Mouse (Mus musculus) lung, adult 2 months (tissue): Measurements from ENCODE around the gene Med13. TPM values are rescaled to one million over a fixed set of nuclear protein-coding genes. Genes with fewer than 3 reads are reported as not detected.
A peak's percentile ranks its signal among the peaks of the same experiment; 100 is the strongest.
"Not testable (repeated sequence)": the region's sequence is repeated elsewhere in the genome, so short reads cannot be mapped to it uniquely, and the experiment has no call there.

Source experiments
- DNase-seq: peaks from one replicate; pipeline ENCODE4 v3.0.0; 2022
- H3K4me1 ChIP-seq: fragments of 200-500 bp; 2 replicates; pipeline ENCODE4 v1.6.1; 2011; ENCODE audit warnings: low read length; ENCODE audit not compliant: control insufficient read depth, insufficient read depth
- H3K4me3 ChIP-seq: fragments of 200-500 bp; replicated peaks from 2 replicates; pipeline ENCODE3; 2011; ENCODE audit warnings: low read depth, mild to moderate bottlenecking, control low read depth, low read length; ENCODE audit errors: extremely low read depth
- CTCF ChIP-seq: fragments of 200-500 bp; IDR thresholded peaks from 2 replicates; pipeline ENCODE4 v1.5.1; 2011; ENCODE audit warnings: mild to moderate bottlenecking, low read length, control low read depth; ENCODE audit not compliant: insufficient read depth
- POLR2A ChIP-seq: fragments of 200-500 bp; IDR thresholded peaks from 2 replicates; pipeline ENCODE4 v1.6.1; 2011; ENCODE audit warnings: low read depth, mild to moderate bottlenecking, control low read depth, low read length, borderline replicate concordance; ENCODE audit errors: extremely low read depth
- WGBS: fragments of 180-500 bp; shearing (Covaris S2); methylation state at CpG from one replicate; pipeline ENCODE4 v1.1.7; 2018; 5-methylcytosine and 5-hydroxymethylcytosine counted together
- polyA plus RNA-seq: library from polyadenylated mRNA; depleted of rRNA; stranded (reverse); fragments of >200 nt; gene quantifications from 2 replicates; pipeline ENCODE4 v1.2.3, GENCODE M21; 2012

The Med13 gene
- polyA plus RNA-seq, 1 experiment = 22.8 TPM

DNA sequence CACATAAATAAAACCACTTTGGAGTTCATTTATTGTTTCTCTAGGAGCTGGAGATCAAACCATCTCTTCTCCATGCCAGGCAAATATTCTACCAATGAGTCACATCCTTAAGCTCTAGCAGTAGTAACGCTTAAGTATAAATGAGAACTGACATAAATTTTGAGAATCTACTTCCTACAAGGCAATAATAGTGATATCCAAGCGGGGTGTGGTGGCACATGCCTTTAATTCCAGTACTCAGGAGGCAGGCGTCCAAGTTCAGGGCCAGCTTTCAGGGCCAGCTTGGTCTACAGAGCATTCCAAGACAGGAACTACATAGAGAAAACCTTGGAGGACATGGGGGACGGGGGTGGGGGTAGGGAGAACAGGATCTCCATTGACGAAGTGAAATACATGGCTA, 33.2 kb downstream of the Med13 start:
- no peak for DNase-seq
- no peak for TF ChIP-seq POLR2A
- no peak for TF ChIP-seq CTCF
- 0 out of 2 replicates have a peak, but pooled peaks cover 2% of the 10 kb centered on the region for H3K4me1 ChIP-seq
- H3K4me3 ChIP-seq = no peak overlapping the region
- WGBS = 33% methylated on average over 5 of the region's 5 CpGs

DNA sequence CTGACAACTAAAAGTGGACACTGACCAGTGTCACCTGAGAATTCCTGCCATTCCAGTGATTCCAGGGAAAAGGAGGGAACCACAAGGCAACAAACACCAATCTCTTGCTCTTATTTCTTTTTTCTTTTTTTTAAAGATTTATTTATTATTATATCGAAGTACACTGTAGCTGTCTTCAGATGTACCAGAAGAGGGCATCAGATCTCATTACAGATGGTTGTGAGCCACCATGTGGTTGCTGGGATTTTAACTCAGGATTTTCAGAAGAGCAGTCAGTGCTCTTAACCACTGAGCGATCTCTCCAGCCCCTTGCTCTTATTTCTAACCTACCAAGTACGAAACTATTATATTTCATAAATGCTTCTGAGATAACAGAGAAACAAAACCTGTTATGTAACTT, 42.4 kb downstream of the Med13 start:
- 74% methylated on average over 3 of the region's 3 CpGs for WGBS
- H3K4me1 ChIP-seq, H3K4me3 ChIP-seq, DNase-seq: not testable (repeated sequence)

DNA sequence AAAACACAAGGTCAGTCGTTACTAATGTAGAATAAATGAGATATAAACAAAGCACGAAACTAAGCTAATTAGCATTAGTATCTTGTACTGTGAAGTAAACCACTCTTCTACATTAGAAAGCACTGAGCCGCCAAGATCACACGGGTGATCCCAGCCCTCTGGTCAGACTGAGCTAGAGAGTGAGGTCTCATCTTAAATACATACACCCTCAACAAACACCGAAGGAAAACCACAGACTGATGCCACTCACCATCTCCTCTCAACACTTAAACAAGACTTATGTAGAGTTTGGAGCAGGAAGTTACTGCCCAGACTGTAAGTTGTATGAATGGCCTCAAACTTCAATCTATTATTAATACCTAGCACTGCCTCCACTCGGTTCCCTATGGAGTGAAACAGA, 47.1 kb downstream of the Med13 start:
- H3K4me1 ChIP-seq = peaks cover 2% of the 10 kb centered on the region; the same call in 1 of the 2 replicates
- DNase-seq = no peak
- WGBS = 62% methylated on average over 6 of the region's 6 CpGs

DNA sequence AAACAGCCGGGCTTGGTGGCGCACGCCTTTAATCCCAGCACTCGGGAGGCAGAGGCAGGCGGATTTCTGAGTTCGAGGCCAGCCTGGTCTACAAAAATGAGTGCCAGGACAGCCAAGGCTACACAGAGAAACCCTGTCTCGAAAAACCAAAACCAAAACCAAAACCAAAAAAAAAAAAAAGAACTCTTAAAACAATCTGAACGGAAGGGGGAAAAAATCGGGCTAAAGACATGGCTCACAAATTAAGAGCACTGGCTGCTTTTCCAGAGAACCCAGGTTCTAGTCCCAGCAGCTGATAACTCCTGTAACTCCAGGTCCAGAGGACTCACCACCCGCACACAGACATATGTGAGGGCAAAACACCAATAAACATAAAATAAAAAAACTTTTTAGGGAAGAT, 65.2 kb downstream of the Med13 start:
- not testable (repeated sequence) for H3K4me1 ChIP-seq, DNase-seq, H3K4me3 ChIP-seq
- WGBS = 84% methylated on average over 10 of the region's 10 CpGs

More for the DNA sequence above, 47.1 kb downstream of the Med13 start:
- no peak overlapping the region for H3K4me3 ChIP-seq
- TF ChIP-seq CTCF (no peak), POLR2A (no peak)

DNA sequence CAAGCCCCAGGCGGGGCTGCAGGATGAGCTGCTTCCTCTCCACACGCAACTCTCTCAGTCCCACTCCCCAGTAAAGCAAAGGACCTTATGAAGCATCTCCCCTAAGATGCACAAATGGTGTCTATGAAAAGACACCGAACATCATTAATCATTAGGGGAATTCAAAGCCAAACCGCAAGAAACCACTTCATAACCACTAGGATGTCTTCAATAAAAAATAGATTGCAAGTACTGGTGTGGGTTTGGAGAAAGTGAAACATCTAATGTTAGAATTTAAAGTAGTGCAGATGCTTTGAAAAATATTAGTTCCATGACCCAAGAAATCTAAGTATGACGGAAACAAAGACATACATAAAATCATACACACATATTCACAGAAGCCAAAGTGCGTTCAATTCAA, 65.7 kb downstream of the Med13 start:
- no peak for DNase-seq
- no peak for TF ChIP-seq CTCF
- no peak for TF ChIP-seq POLR2A
- 90% methylated on average over 6 of the region's 6 CpGs for WGBS
- Histone ChIP-seq H3K4me3 (no peak overlapping the region), H3K4me1 (no peaks in the 10 kb centered on the region; the same call in 1 of the 2 replicates)

DNA sequence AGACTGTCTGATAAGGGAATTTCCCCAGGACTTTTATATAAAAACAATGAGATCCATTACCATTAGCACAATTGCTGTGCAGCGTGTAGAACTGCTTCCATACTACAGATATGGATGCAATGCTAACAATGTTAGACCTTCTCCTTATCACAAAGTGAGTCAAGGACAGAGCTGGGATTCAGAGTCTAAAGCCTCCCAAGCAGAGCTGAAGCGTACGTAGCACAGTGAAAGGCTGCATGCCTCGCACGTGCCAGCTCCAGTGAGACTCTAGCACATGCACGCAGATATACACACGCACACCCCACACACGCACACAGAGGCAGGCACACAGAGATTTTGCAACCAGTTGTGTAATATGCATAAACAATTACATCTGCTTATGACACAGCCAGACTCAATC, 71.7 kb downstream of the Med13 start:
- WGBS = 69% methylated on average over 8 of the region's 8 CpGs
- no peak for DNase-seq
- Histone ChIP-seq H3K4me1 (no peaks in the 10 kb centered on the region), H3K4me3 (no peak overlapping the region)
- TF ChIP-seq CTCF (no peak), POLR2A (no peak)

DNA sequence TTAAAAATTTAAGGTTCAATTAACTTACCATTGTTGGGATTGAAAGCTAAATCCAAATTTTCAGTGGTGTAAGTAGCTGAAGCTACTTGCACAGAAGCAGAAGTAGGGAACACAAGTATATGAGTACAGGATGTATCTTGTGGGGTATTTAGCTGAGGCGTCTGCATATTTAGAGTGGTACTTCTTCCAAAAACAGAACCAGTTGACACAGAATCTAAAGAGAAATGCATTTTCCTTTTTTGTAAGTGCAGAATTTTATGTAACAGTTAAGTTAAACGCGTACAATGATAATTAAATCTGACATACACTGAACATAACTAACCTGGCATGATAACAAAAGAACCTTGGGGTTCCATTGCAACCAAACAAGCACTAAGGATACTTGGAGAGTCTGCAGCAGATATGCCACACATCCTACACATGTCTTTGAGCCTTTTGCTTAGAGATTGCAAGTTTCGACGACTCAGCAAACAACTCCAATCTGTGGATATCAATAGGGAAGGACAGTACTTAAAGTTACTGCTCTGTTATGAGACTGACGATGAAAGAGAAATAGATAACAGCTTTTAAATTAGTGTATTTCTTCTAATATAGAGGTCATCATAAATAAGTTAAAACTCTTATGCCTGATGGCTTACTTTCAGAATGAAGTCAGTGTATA, 78.8 kb downstream of the Med13 start:
- no peak overlapping the region for H3K4me3 ChIP-seq
- no peak for DNase-seq
- WGBS = 97% methylated on average over 6 of the region's 6 CpGs
- no peaks in the 10 kb centered on the region for H3K4me1 ChIP-seq
- TF ChIP-seq CTCF (no peak), POLR2A (no peak)

DNA sequence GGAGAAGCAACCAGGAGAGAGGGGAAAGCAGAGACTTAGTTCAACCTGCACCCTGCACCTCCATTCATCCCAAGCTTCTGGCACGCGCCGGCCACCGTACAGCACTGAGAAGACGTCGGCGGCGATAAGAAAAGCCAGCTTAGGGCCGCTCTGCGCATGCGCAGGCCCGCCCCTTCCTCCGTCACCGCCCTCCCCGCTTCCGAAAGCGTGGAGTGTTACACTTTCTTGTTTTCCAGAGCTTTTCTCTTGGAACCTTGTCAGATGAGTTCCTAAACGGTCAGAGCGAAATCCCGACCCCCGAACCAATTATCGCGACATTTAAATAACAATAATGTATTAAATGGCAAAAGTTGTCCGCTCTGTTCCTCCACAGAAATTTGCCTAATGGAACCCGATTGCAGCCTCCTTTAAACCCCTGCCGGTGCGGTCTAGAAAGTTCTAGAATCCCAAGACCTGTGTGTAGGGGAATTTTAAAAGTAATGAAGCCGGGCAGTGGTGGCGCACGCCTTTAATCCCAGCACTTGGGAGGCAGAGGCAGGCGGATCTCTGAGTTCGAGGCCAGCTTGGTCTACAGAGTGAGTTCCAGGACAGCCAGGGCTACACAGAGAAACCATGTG, 99.8 kb downstream of the Med13 start, which contains the start of gene Ints2:
TSS of gene Ints2 (minus strand) at position 116 of the 617 bp plus-strand sequence.
- peak within 1 kb of the TSS; percentile 94 for H3K4me3 ChIP-seq
- TF ChIP-seq CTCF (no peak), POLR2A (peak; percentile 74; the same call in 1 of the 2 replicates)
- WGBS = 3% methylated on average over 32 of the region's 32 CpGs
- DNase-seq = peak; percentile 92
- peaks cover 2% of the 10 kb centered on the region; the same call in 1 of the 2 replicates for H3K4me1 ChIP-seq

DNA sequence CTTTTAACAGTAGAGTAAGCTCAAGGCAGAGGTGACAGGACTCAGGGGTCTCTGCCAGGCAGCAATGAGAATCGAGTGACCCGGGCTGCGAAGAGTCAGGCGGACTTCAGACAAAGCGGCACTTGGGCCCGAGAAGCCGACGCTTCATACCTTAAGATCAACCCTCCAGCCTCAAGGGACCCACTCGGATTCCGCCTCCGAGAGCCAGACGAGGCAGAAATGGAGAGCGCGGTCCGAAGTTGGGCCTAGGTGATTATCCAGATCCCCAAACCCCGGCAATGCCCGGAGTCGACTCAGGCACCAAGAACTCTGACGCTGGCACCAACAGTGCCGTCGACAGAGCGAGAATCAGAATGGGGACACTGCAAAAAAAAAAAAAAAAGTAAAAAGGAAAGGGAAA, 100.3 kb downstream of the Med13 start:
- DNase-seq = no peak
- under 1% methylated on average over 22 of the region's 22 CpGs for WGBS
- TF ChIP-seq CTCF (no peak), POLR2A (no peak)
- H3K4me1 ChIP-seq = peaks cover 2% of the 10 kb centered on the region; the same call in 1 of the 2 replicates
- H3K4me3 ChIP-seq = peak overlapping the region; percentile 94

DNA sequence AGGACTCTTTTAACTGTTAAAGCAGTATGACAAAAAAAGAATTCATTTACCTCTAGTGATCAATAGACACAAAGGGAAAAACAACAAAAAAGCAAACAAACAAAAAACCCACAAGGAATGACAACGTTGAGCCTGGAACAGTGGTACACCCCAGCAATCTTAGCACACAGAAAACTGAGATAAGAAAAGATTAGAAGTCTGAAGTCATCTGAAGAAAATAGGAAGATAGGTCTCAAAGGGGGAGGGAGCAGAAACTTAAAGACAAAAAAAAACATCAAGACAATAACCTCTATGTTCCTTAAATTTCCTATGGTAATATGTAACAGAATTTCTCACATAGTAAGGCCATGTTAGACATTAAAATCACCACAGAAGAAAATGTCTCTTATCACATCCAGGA, 104.1 kb downstream of the Med13 start:
- no peak for TF ChIP-seq CTCF
- no peak for TF ChIP-seq POLR2A
- DNase-seq = no peak
- peaks cover 2% of the 10 kb centered on the region; the same call in 1 of the 2 replicates for H3K4me1 ChIP-seq
- WGBS = 71% methylated on average over 1 of the region's 1 CpGs
- no peak overlapping the region for H3K4me3 ChIP-seq
